Mouse (Mus musculus) ES-E14 (cell line): ENCODE measurements around the gene Kcnj1.

ENCODE experiments used
- CHD2 ChIP-seq: IDR thresholded peaks from 2 replicates; pipeline ENCODE4 v1.6.1; 2014; ENCODE audit warnings: mild to moderate bottlenecking, low read depth, low read length, inconsistent platforms
- HCFC1 ChIP-seq: IDR thresholded peaks from 2 replicates; pipeline ENCODE4 v1.6.1; 2012; ENCODE audit warnings: low read length, inconsistent platforms, borderline replicate concordance; ENCODE audit not compliant: insufficient read depth
- MAFK ChIP-seq: IDR thresholded peaks from 2 replicates; pipeline ENCODE4 v1.6.1; 2014; ENCODE audit warnings: mild to moderate bottlenecking, low read depth, low read length, inconsistent platforms; ENCODE audit not compliant: insufficient read depth
- ZC3H11A ChIP-seq: IDR thresholded peaks from 2 replicates; pipeline ENCODE4 v1.6.1; 2012; ENCODE audit warnings: low read depth, mild to moderate bottlenecking, inconsistent platforms, low read length, borderline replicate concordance
- ZNF384 ChIP-seq: IDR thresholded peaks from 2 replicates; pipeline ENCODE4 v1.6.1; 2012; ENCODE audit warnings: low read depth, low read length, inconsistent platforms

- TF ChIP-seq CHD2 (no peak), MAFK (no peak), ZNF384 (no peak), ZC3H11A (no peak), HCFC1 (no peak)
These were observed 27.8 kb upstream of the Kcnj1 start for GRCm38 (mm10) chr9:32344489-32344888.
